Mouse (Mus musculus) erythroblast, embryonic 14.5 days (primary cell): Measurements from ENCODE around the gene Tor1b.

Source experiments
- GATA1 ChIP-seq: IDR thresholded peaks from 2 replicates; pipeline ENCODE4 v1.6.1; 2012; ENCODE audit warnings: low read length, inconsistent platforms, mixed read lengths
- TAL1 ChIP-seq: IDR thresholded peaks from 3 replicates; pipeline ENCODE4 v1.6.1; 2012; ENCODE audit warnings: low read length, inconsistent platforms, mixed read lengths

- TF ChIP-seq TAL1, result no peak
- TF ChIP-seq GATA1, result no peak
Measured at GRCm38 (mm10) chr2:30918780-30919329, 33.9 kb upstream of the Tor1b start.
